Mouse (Mus musculus) heart, embryonic 11.5 days (tissue): Measurements from ENCODE around the gene Gli3. TPM values are rescaled to one million over a fixed set of nuclear protein-coding genes. Genes with fewer than 3 reads are reported as not detected.

Source experiments
- ATAC-seq: fragments of 200-750 bp; cut with Nextera tagmentation; replicated peaks from 2 replicates; pipeline ENCODE4 v1.8.0; 2017; ENCODE audit warnings: moderate library complexity; ENCODE audit not compliant: insufficient number of reproducible peaks, low FRiP score, low TSS enrichment
- H3K27ac ChIP-seq: fragments of 300-500 bp; sonication (generic); 2 replicates; pipeline ENCODE4 v1.5.1; 2014; ENCODE audit warnings: mild to moderate bottlenecking, low read depth, low read length
- H3K27me3 ChIP-seq: fragments of 300-500 bp; sonication (generic); 2 replicates; pipeline ENCODE4 v1.6.1; 2014; ENCODE audit warnings: mild to moderate bottlenecking, low read length, mixed read lengths; ENCODE audit not compliant: control insufficient read depth, insufficient read depth
- H3K36me3 ChIP-seq: fragments of 300-500 bp; sonication (generic); 2 replicates; pipeline ENCODE4 v1.6.1; 2014; ENCODE audit warnings: mild to moderate bottlenecking, low read length, moderate library complexity, mixed read lengths; ENCODE audit not compliant: control insufficient read depth, insufficient read depth
- H3K4me1 ChIP-seq: fragments of 300-500 bp; sonication (generic); 2 replicates; pipeline ENCODE4 v1.6.1; 2014; ENCODE audit warnings: low read length; ENCODE audit not compliant: control insufficient read depth, insufficient read depth
- H3K4me2 ChIP-seq: fragments of 300-500 bp; sonication (generic); 2 replicates; pipeline ENCODE4 v1.6.1; 2014; ENCODE audit warnings: mild to moderate bottlenecking, moderate library complexity
- H3K4me3 ChIP-seq: fragments of 300-500 bp; sonication (generic); 2 replicates; pipeline ENCODE4 v1.5.1; 2014; ENCODE audit warnings: low read depth, low read length
- H3K9ac ChIP-seq: fragments of 300-500 bp; sonication (generic); 2 replicates; pipeline ENCODE4 v1.6.1; 2014; ENCODE audit warnings: mild to moderate bottlenecking, low read depth, low read length, moderate library complexity
- H3K9me3 ChIP-seq: fragments of 300-500 bp; sonication (generic); replicated peaks from 2 replicates; pipeline ENCODE4 v1.6.1; 2016; ENCODE audit warnings: low read length; ENCODE audit not compliant: control insufficient read depth
- WGBS: fragments of 180-500 bp; shearing (Covaris S2); extraction: QIAGEN DNeasy Blood & Tissue Kit; methylation state at CpG from one replicate; pipeline ENCODE4 v1.1.7; 2014; ENCODE audit not compliant: insufficient replicate concordance; 5-methylcytosine and 5-hydroxymethylcytosine counted together
- polyA plus RNA-seq: library from polyadenylated mRNA; unstranded; fragments of >200 nt; fragmentation: Nextera tagmentation; extraction: Ambion mirVana; gene quantifications from 2 replicates; pipeline ENCODE4 v1.2.1, GENCODE M21; 2014

Gli3 gene
- polyA plus RNA-seq, 1 experiment from 2014 or later, result 11.4 TPM

DNA sequence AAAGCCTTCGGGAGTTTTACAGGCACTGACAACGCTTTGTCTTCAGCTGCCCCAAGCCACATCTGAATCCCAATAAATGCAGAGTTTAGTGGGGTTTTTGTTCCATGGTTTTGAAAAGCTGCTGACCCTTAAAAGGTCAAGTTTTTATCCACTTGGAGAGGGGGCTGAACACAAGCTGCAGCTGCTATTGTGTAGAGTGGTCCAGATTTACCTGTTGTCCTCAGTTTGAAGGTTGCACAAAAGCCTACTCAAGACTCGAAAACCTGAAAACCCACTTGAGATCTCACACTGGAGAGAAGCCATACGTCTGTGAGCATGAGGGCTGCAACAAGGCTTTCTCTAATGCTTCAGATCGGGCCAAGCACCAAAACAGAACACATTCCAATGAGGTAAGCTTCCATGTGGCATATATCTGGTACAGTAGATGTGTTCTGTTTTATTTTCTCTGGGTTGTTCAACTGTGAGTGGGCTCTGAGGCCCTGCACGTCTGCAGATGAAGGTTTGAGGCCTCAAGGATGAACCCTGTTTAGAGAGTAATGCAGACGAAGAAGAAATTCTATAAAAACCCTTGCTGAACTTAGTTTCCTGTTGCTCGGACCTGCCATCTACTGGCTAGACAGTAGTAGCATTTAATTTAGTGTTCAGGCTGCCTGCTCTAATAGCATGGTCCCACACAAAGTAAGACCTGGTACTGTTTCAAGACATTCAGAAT, 251.8 kb downstream of the Gli3 start:
- H3K4me3 ChIP-seq, result no peak overlapping the region
- H3K9me3 ChIP-seq, result no peaks in the 10 kb centered on the region
- no peak overlapping the region for H3K27ac ChIP-seq
- H3K27me3 ChIP-seq, result no peaks in the 10 kb centered on the region
- H3K36me3 ChIP-seq, result no peaks in the 10 kb centered on the region
- WGBS, result 52% methylated on average over 8 of the region's 8 CpGs
- H3K4me1 ChIP-seq, result no peaks in the 10 kb centered on the region
- H3K9ac ChIP-seq, result no peak overlapping the region
- H3K4me2 ChIP-seq, result no peak overlapping the region
- ATAC-seq, result no peak

- Histone ChIP-seq H3K4me3 (no peak overlapping the region), H3K27ac (no peak overlapping the region), H3K4me1 (no peaks in the 10 kb centered on the region), H3K9me3 (no peaks in the 10 kb centered on the region), H3K4me2 (no peak overlapping the region), H3K9ac (no peak overlapping the region), H3K36me3 (no peaks in the 10 kb centered on the region), H3K27me3 (no peaks in the 10 kb centered on the region)
- WGBS, result 85% methylated on average over 1 of the region's 1 CpGs
- ATAC-seq, result no peak
Measured at GRCm38 (mm10) chr13:15721446-15721845, 258.4 kb downstream of the Gli3 start.

DNA sequence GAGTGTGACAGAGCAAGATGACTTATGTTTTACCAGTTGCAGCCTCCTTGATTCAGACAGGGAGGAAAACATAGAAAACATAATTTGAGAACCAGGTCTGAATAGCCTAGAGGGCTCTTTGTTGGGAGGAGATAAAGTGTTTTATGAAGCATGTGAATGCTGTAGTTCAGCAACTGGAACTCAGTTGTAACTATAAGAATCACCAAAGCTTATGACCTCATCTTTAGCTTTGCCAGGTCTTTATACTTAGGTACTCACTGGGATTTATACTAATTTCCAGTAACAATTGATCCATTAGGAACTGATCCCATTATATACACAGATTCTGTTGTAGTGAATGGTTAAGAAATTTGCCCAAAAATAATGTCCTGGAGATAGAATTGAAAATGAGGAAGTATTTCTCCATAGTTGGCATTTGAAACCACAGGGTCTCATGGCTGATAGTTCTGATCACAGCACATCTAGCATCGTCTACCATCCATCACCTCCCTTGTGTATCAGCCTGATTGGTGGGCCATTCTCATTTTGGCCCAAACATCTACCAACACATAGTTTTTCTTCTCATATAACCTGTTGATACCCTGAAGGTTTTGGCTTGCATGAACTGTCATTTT, 259.8 kb downstream of the Gli3 start:
- H3K4me1 ChIP-seq, result no peaks in the 10 kb centered on the region
- WGBS, result 84% methylated on average over 1 of the region's 1 CpGs
- no peaks in the 10 kb centered on the region for H3K36me3 ChIP-seq
- H3K27ac ChIP-seq, result no peak overlapping the region
- no peak overlapping the region for H3K9ac ChIP-seq
- H3K4me2 ChIP-seq, result no peak overlapping the region
- no peaks in the 10 kb centered on the region for H3K27me3 ChIP-seq
- no peak overlapping the region for H3K4me3 ChIP-seq
- no peaks in the 10 kb centered on the region for H3K9me3 ChIP-seq
- no peak for ATAC-seq

DNA sequence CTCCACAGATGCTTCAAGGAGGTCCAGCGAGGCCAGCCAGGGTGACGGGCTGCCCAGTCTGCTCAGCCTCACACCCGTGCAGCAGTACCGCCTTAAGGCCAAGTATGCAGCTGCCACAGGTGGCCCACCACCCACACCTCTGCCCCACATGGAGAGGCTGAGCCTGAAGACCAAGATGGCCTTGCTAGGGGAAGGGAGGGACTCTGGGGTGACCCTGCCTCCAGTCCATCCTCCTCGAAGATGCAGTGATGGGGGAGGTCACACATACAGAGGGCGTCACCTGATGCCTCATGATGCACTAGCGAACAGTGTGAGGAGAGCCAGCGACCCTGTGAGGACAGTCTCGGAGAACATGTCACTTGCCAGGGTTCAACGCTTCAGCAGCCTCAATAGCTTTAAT, 261.7 kb downstream of the Gli3 start:
- no peaks in the 10 kb centered on the region for H3K36me3 ChIP-seq
- WGBS, result 88% methylated on average over 10 of the region's 10 CpGs
- H3K4me3 ChIP-seq, result no peak overlapping the region
- H3K9ac ChIP-seq, result no peak overlapping the region
- no peak overlapping the region for H3K27ac ChIP-seq
- no peaks in the 10 kb centered on the region for H3K4me1 ChIP-seq
- no peak for ATAC-seq
- no peaks in the 10 kb centered on the region for H3K9me3 ChIP-seq
- no peak overlapping the region for H3K4me2 ChIP-seq
- no peaks in the 10 kb centered on the region for H3K27me3 ChIP-seq

- no peaks in the 10 kb centered on the region for H3K4me1 ChIP-seq
- H3K4me2 ChIP-seq, result no peak overlapping the region
- H3K27me3 ChIP-seq, result no peaks in the 10 kb centered on the region
- 30% methylated on average over 1 of the region's 1 CpGs for WGBS
- H3K36me3 ChIP-seq, result no peaks in the 10 kb centered on the region
- no peak overlapping the region for H3K9ac ChIP-seq
- no peak overlapping the region for H3K4me3 ChIP-seq
- no peak overlapping the region for H3K27ac ChIP-seq
- H3K9me3 ChIP-seq, result no peaks in the 10 kb centered on the region; the same call in 1 of the 2 replicates
- ATAC-seq, result no peak
Measured at GRCm38 (mm10) chr13:15741771-15742170, 278.7 kb downstream of the Gli3 start.

- no peak overlapping the region for H3K9ac ChIP-seq
- no peak for ATAC-seq
- H3K4me1 ChIP-seq, result no peaks in the 10 kb centered on the region
- no peak overlapping the region for H3K4me2 ChIP-seq
- no peak overlapping the region for H3K4me3 ChIP-seq
- no peaks in the 10 kb centered on the region; the same call in 1 of the 2 replicates for H3K9me3 ChIP-seq
- WGBS, result 74% methylated on average over 3 of the region's 3 CpGs
- no peaks in the 10 kb centered on the region for H3K27me3 ChIP-seq
- H3K36me3 ChIP-seq, result no peaks in the 10 kb centered on the region
- no peak overlapping the region for H3K27ac ChIP-seq
Measured at GRCm38 (mm10) chr13:15742308-15742707, 279.3 kb downstream of the Gli3 start.

GRCm38 (mm10) chr13:15742777-15743176, 279.7 kb downstream of the Gli3 start:
- H3K27ac ChIP-seq, result no peak overlapping the region
- no peaks in the 10 kb centered on the region for H3K4me1 ChIP-seq
- H3K9ac ChIP-seq, result no peak overlapping the region
- H3K4me2 ChIP-seq, result no peak overlapping the region
- no peaks in the 10 kb centered on the region for H3K36me3 ChIP-seq
- WGBS, result 48% methylated on average over 4 of the region's 4 CpGs
- no peaks in the 10 kb centered on the region for H3K27me3 ChIP-seq
- no peak overlapping the region for H3K4me3 ChIP-seq
- H3K9me3 ChIP-seq, result no peaks in the 10 kb centered on the region; the same call in 1 of the 2 replicates
- no peak for ATAC-seq

DNA sequence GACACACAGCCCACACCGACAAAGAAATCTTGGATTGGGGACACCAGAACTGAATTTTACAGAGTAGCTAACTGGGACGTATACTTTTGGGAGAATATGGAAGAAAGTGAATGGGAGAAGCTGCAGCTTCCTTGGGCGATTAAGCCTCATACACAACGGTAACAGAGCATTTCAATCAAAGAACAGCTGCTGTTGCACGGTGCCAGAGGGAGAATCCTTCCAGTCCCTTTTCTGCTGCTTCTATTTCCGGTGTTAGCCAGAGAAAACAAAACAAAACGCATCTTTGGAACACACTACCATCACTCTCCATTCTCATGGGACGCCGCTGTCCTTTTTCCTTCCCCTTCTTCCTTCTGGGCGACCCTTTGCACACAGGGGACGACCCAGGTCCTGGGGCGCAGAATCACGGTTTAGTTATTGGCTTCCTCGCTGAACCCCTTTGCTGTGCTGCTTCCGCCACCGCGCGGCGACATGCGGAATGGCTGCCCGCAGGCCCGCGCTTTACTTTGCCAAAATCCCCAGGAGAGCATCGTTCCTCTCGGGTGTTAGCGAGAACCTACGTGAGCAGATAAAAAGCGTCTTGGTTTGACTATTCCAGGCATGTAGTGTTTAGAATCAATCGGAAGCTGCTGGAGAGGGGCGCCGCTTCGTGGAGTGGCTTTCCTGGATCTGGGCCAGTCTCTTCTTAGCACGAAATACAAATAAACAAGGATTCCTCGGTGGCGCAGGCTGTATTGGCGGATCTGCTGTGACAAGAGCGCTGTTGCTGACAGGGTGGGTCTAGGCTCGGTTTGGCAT, 296.0 kb downstream of the Gli3 start:
- Histone ChIP-seq H3K9me3 (no peaks in the 10 kb centered on the region), H3K4me2 (peak overlapping the region; percentile 60), H3K27me3 (0 out of 2 replicates have a peak, but pooled peaks cover 8% of the 10 kb centered on the region), H3K4me3 (peak overlapping the region; percentile 43), H3K4me1 (0 out of 2 replicates have a peak, but pooled peaks cover 3% of the 10 kb centered on the region), H3K9ac (peak overlapping the region; percentile 50), H3K27ac (no peak overlapping the region), H3K36me3 (no peaks in the 10 kb centered on the region)
- 5% methylated on average over 38 of the region's 38 CpGs for WGBS
- peak; percentile 69; the same call in 1 of the 2 replicates for ATAC-seq
